Mouse (Mus musculus) small intestine, adult 2 months (tissue): Measurements from ENCODE around the gene Ankdd1b.

Experiments
- CTCF ChIP-seq: fragments of 200-500 bp; IDR thresholded peaks from 2 replicates; pipeline ENCODE4 v1.5.1; 2012; ENCODE audit warnings: low read depth, mild to moderate bottlenecking, control low read depth, inconsistent platforms, low read length, moderate library complexity, mixed read lengths; ENCODE audit not compliant: insufficient replicate concordance, insufficient read length; ENCODE audit errors: extremely low read depth
- POLR2A ChIP-seq: fragments of 200-500 bp; IDR thresholded peaks from 2 replicates; pipeline ENCODE4 v1.6.1; 2012; ENCODE audit warnings: low read depth, mild to moderate bottlenecking, control low read depth, inconsistent platforms, low read length, moderate library complexity

- TF ChIP-seq CTCF = no peak
- TF ChIP-seq POLR2A = no peak
Measured at GRCm38 (mm10) chr13:96516249-96516648, 45.3 kb upstream of the Ankdd1b start.
